Mouse (Mus musculus) heart, postnatal 0 days (tissue): Measurements from ENCODE around the gene Smtn. TPM values are rescaled to one million over a fixed set of nuclear protein-coding genes. Genes with fewer than 3 reads are reported as not detected.

ENCODE experiments used
- ATAC-seq: fragments of 200-750 bp; cut with Nextera tagmentation; 2 replicates; pipeline ENCODE4 v1.8.0; 2017; ENCODE audit warnings: low read depth, moderate number of reproducible peaks, moderate library complexity; ENCODE audit not compliant: insufficient read depth
- DNase-seq: peaks from one replicate; pipeline ENCODE4 v3.0.0-alpha.2; 2016; ENCODE audit warnings: low spot score
- H3K27ac ChIP-seq: fragments of 300-500 bp; sonication (generic); 2 replicates; pipeline ENCODE4 v1.5.1; 2014; ENCODE audit warnings: low read depth, mild to moderate bottlenecking
- H3K27me3 ChIP-seq: fragments of 300-500 bp; sonication (generic); 2 replicates; pipeline ENCODE4 v1.6.1; 2014; ENCODE audit warnings: low read length, mixed read lengths; ENCODE audit not compliant: control insufficient read depth, insufficient read depth
- H3K36me3 ChIP-seq: fragments of 300-500 bp; sonication (generic); replicated peaks from 2 replicates; pipeline ENCODE4 v1.6.1; 2014; ENCODE audit warnings: low read length, mixed read lengths; ENCODE audit not compliant: control insufficient read depth, insufficient read depth
- H3K4me1 ChIP-seq: fragments of 300-500 bp; sonication (generic); 2 replicates; pipeline ENCODE4 v1.6.1; 2014; ENCODE audit warnings: antibody characterized with exemption; ENCODE audit not compliant: control insufficient read depth, insufficient read depth
- H3K4me2 ChIP-seq: fragments of 300-500 bp; sonication (generic); 2 replicates; pipeline ENCODE4 v1.6.1; 2014; ENCODE audit warnings: low read depth, mild to moderate bottlenecking, low read length, moderate library complexity
- H3K4me3 ChIP-seq: fragments of 300-500 bp; sonication (generic); 2 replicates; pipeline ENCODE4 v1.5.1; 2014; ENCODE audit warnings: low read depth, low read length
- H3K9ac ChIP-seq: fragments of 300-500 bp; sonication (generic); replicated peaks from 2 replicates; pipeline ENCODE4 v1.6.1; 2014; ENCODE audit warnings: low read depth, low read length, mixed read lengths
- H3K9me3 ChIP-seq: fragments of 300-500 bp; sonication (generic); replicated peaks from 2 replicates; pipeline ENCODE4 v1.6.1; 2016; ENCODE audit warnings: low read length; ENCODE audit not compliant: control insufficient read depth
- CTCF ChIP-seq: IDR thresholded peaks from 2 replicates; pipeline ENCODE4 v1.5.1; 2016; ENCODE audit warnings: antibody characterized with exemption, control low read depth, low read depth
- EP300 ChIP-seq: IDR thresholded peaks from 2 replicates; pipeline ENCODE4 v1.6.1; 2016; ENCODE audit warnings: antibody characterized with exemption, low read depth
- WGBS: fragments of 180-500 bp; shearing (Covaris S2); extraction: QIAGEN DNeasy Blood & Tissue Kit; methylation state at CpG from one replicate; pipeline ENCODE4 v1.1.7; 2014; 5-methylcytosine and 5-hydroxymethylcytosine counted together
- polyA plus RNA-seq: library from polyadenylated mRNA; unstranded; fragments of >200 nt; fragmentation: Nextera tagmentation; extraction: Ambion mirVana; gene quantifications from 2 replicates; pipeline ENCODE4 v1.2.1, GENCODE M21; 2015
- total RNA-seq: library from RNA; depleted of rRNA; stranded (reverse); fragments of >200 nt; gene quantifications from 2 replicates; pipeline ENCODE4 v1.2.3, GENCODE M21; 2014; ENCODE audit warnings: low replicate concordance; rRNA removed

The Smtn gene
- total RNA-seq: 74.5 and 94.2 TPM in 2 replicates
- 86.3 and 104 TPM in 2 replicates for polyA plus RNA-seq

GRCm38 (mm10) chr11:3540451-3541085, at the start of gene Smtn:
Smtn (minus strand) TSS chr11:3540612.
- DNase-seq: no peak
- no peak for ATAC-seq

GRCm38 (mm10) chr11:3588036-3588672, 47.7 kb upstream of the Smtn start:
- Histone ChIP-seq H3K4me2 (no peak overlapping the region), H3K27ac (no peak overlapping the region), H3K4me3 (no peak overlapping the region), H3K9me3 (no peaks in the 10 kb centered on the region), H3K9ac (no peak overlapping the region), H3K36me3 (no peaks in the 10 kb centered on the region), H3K4me1 (no peaks in the 10 kb centered on the region), H3K27me3 (no peaks in the 10 kb centered on the region)
- DNase-seq: no peak
- TF ChIP-seq CTCF (no peak), EP300 (no peak)
- no peak for ATAC-seq
- WGBS: 65% methylated on average over 11 of the region's 11 CpGs

More at GRCm38 (mm10) chr11:3540451-3541085, at the start of gene Smtn:
- Histone ChIP-seq H3K9me3 (peaks cover 4% of the 10 kb centered on the region; the same call in 1 of the 2 replicates), H3K4me1 (peaks cover 14% of the 10 kb centered on the region), H3K4me3 (peak within 1 kb of the TSS; percentile 58), H3K36me3 (no peaks in the 10 kb centered on the region), H3K27ac (no peak within 1 kb of the TSS), H3K4me2 (peak within 1 kb of the TSS; percentile 72), H3K27me3 (no peaks in the 10 kb centered on the region), H3K9ac (no peak within 1 kb of the TSS)
- 91% methylated on average over 23 of the region's 23 CpGs for WGBS
- TF ChIP-seq CTCF (no peak), EP300 (no peak)

GRCm38 (mm10) chr11:3587350-3587749, 46.9 kb upstream of the Smtn start:
- no peaks in the 10 kb centered on the region for H3K27me3 ChIP-seq
- H3K4me2 ChIP-seq: no peak overlapping the region
- no peaks in the 10 kb centered on the region for H3K4me1 ChIP-seq
- no peak overlapping the region for H3K9ac ChIP-seq
- ATAC-seq (no peak), DNase-seq (no peak)
- TF ChIP-seq EP300 (no peak), CTCF (no peak)
- no peak overlapping the region for H3K4me3 ChIP-seq
- 22% methylated on average over 4 of the region's 4 CpGs for WGBS
- no peaks in the 10 kb centered on the region for H3K9me3 ChIP-seq
- H3K27ac ChIP-seq: no peak overlapping the region
- no peaks in the 10 kb centered on the region for H3K36me3 ChIP-seq

- Histone ChIP-seq H3K27me3 (no peaks in the 10 kb centered on the region), H3K4me1 (no peaks in the 10 kb centered on the region), H3K9me3 (no peaks in the 10 kb centered on the region), H3K36me3 (no peaks in the 10 kb centered on the region), H3K9ac (no peak overlapping the region), H3K27ac (0 out of 2 replicates have a peak overlapping the region, but pooled peaks have one; percentile 11), H3K4me3 (no peak overlapping the region), H3K4me2 (no peak overlapping the region)
- no peak for TF ChIP-seq CTCF
- TF ChIP-seq EP300: no peak
- ATAC-seq (no peak), DNase-seq (no peak)
- 56% methylated on average over 6 of the region's 6 CpGs for WGBS
Measured at GRCm38 (mm10) chr11:3585983-3586618, 45.7 kb upstream of the Smtn start.

GRCm38 (mm10) chr11:3583127-3583526, 42.7 kb upstream of the Smtn start:
- Histone ChIP-seq H3K27ac (no peak overlapping the region), H3K9me3 (no peaks in the 10 kb centered on the region), H3K9ac (no peak overlapping the region), H3K4me1 (no peaks in the 10 kb centered on the region), H3K4me2 (no peak overlapping the region), H3K36me3 (no peaks in the 10 kb centered on the region), H3K4me3 (no peak overlapping the region), H3K27me3 (no peaks in the 10 kb centered on the region)
- DNase-seq (no peak), ATAC-seq (no peak)
- TF ChIP-seq EP300: no peak
- TF ChIP-seq CTCF: no peak
- 70% methylated on average over 5 of the region's 5 CpGs for WGBS
